Mouse (Mus musculus) 3134 (cell line): ENCODE data around the gene Gm10382.
"Not testable (repeated sequence)": the region's sequence is repeated elsewhere in the genome, so short reads cannot be mapped to it uniquely, and the experiment has no call there.

Experiments used
- DNase-seq: peaks from one replicate; pipeline ENCODE4 v3.0.0-alpha.2; 2011; ENCODE audit warnings: low spot score; ENCODE audit not compliant: insufficient read length; ENCODE audit errors: extremely low read depth

The Gm10382 gene

GRCm38 (mm10) chr5:125368568-125368967 is 20.6 kb upstream of the Gm10382 start:
- DNase-seq, result peak; percentile 68

GRCm38 (mm10) chr5:125370950-125371693 is 18.0 kb upstream of the Gm10382 start:
- no peak for DNase-seq

GRCm38 (mm10) chr5:125372027-125372426 is 17.1 kb upstream of the Gm10382 start:
- DNase-seq, result no peak

GRCm38 (mm10) chr5:125375871-125376270 is 13.3 kb upstream of the Gm10382 start:
- no peak for DNase-seq

- DNase-seq, result no peak
These were observed 11.9 kb upstream of the Gm10382 start for GRCm38 (mm10) chr5:125377214-125377613.

GRCm38 (mm10) chr5:125378919-125379318 is 10.2 kb upstream of the Gm10382 start:
- DNase-seq, result no peak

- no peak for DNase-seq
These were observed 7.0 kb upstream of the Gm10382 start for GRCm38 (mm10) chr5:125381954-125382672.

- peak; percentile 65 for DNase-seq
These were observed 6.2 kb upstream of the Gm10382 start for GRCm38 (mm10) chr5:125382673-125383558.

- peak; percentile 48 for DNase-seq
These were observed 5.3 kb upstream of the Gm10382 start for GRCm38 (mm10) chr5:125383637-125384420.

- peak; percentile 52 for DNase-seq
These were observed 4.5 kb upstream of the Gm10382 start for GRCm38 (mm10) chr5:125384512-125385214.

GRCm38 (mm10) chr5:125385215-125385940 is 3.7 kb upstream of the Gm10382 start:
- peak; percentile 66 for DNase-seq

GRCm38 (mm10) chr5:125387295-125387694 is 1.8 kb upstream of the Gm10382 start:
- DNase-seq, result not testable (repeated sequence)

- no peak for DNase-seq
These were observed 597 bp upstream of the Gm10382 start for GRCm38 (mm10) chr5:125388358-125389092.

GRCm38 (mm10) chr5:125389579-125390441 is 688 bp downstream of the Gm10382 start, which contains the start of gene Ubc:
Gene Ubc, minus strand, starts transcription at chr5:125390202.
- peak; percentile 94 for DNase-seq

- DNase-seq, result no peak
These were observed 1.9 kb downstream of the Gm10382 start for GRCm38 (mm10) chr5:125390906-125391477.

- DNase-seq, result peak; percentile 85
These were observed 2.5 kb downstream of the Gm10382 start for GRCm38 (mm10) chr5:125391609-125392008.

- not testable (repeated sequence) for DNase-seq
These were observed 3.1 kb downstream of the Gm10382 start for GRCm38 (mm10) chr5:125392176-125392575.
